Mouse (Mus musculus) megakaryocyte, adult 5-6 weeks (primary cell): ENCODE measurements around the gene Stx8. TPM values are rescaled to one million over a fixed set of nuclear protein-coding genes. Genes with fewer than 3 reads are reported as not detected.

ENCODE experiments used
- ATAC-seq: 2 replicates; pipeline ENCODE4 v1.8.0; 2016; ENCODE audit warnings: mild to moderate bottlenecking, inconsistent platforms; ENCODE audit not compliant: poor library complexity, severe bottlenecking
- total RNA-seq, 2 experiments: library from RNA; stranded (forward) in 1 of 2; stranded (reverse) in 1 of 2; fragments of 153-499, 151-499 nt in 1 of 2; fragments of 221-1000, 200-1000 nt in 1 of 2; gene quantifications; 2 replicates each; pipeline versions ENCODE4 v1.2.3 to v1.2.4; 2015 to 2017

Gene Stx8
- total RNA-seq, 2 experiments from 2014 or later = 23.3 to 58.9 TPM

- no peak for ATAC-seq
These were observed 67.4 kb downstream of the Stx8 start for GRCm38 (mm10) chr11:68033331-68033926.

GRCm38 (mm10) chr11:68034422-68034821 lies 68.4 kb downstream of the Stx8 start:
- ATAC-seq = no peak

- ATAC-seq = no peak
These were observed 69.4 kb downstream of the Stx8 start for GRCm38 (mm10) chr11:68035303-68035891.

GRCm38 (mm10) chr11:68036133-68036959 lies 70.4 kb downstream of the Stx8 start:
- no peak for ATAC-seq

- ATAC-seq = no peak
These were observed 71.1 kb downstream of the Stx8 start for GRCm38 (mm10) chr11:68037093-68037492.

- ATAC-seq = no peak
These were observed 72.1 kb downstream of the Stx8 start for GRCm38 (mm10) chr11:68038101-68038500.

GRCm38 (mm10) chr11:68044181-68044580 lies 78.2 kb downstream of the Stx8 start:
- ATAC-seq = no peak

GRCm38 (mm10) chr11:68046916-68047315 lies 80.9 kb downstream of the Stx8 start:
- no peak for ATAC-seq

GRCm38 (mm10) chr11:68049261-68050165 lies 83.5 kb downstream of the Stx8 start:
- ATAC-seq = no peak

- ATAC-seq = no peak
These were observed 84.7 kb downstream of the Stx8 start for GRCm38 (mm10) chr11:68050725-68051124.

GRCm38 (mm10) chr11:68051305-68051704 lies 85.3 kb downstream of the Stx8 start:
- ATAC-seq = no peak

- no peak for ATAC-seq
These were observed 92.6 kb downstream of the Stx8 start for GRCm38 (mm10) chr11:68058466-68059201.

- no peak for ATAC-seq
These were observed 94.7 kb downstream of the Stx8 start for GRCm38 (mm10) chr11:68060651-68061050.

- no peak for ATAC-seq
These were observed 96.1 kb downstream of the Stx8 start for GRCm38 (mm10) chr11:68062116-68062515.

GRCm38 (mm10) chr11:68067806-68068205 lies 101.8 kb downstream of the Stx8 start:
- ATAC-seq = no peak

GRCm38 (mm10) chr11:68070086-68070485 lies 104.1 kb downstream of the Stx8 start:
- ATAC-seq = no peak

- no peak for ATAC-seq
These were observed 105.8 kb downstream of the Stx8 start for GRCm38 (mm10) chr11:68071836-68072235.

GRCm38 (mm10) chr11:68072597-68073210 lies 106.7 kb downstream of the Stx8 start:
- no peak for ATAC-seq

GRCm38 (mm10) chr11:68074686-68075085 lies 108.7 kb downstream of the Stx8 start:
- no peak for ATAC-seq

- no peak for ATAC-seq
These were observed 109.3 kb downstream of the Stx8 start for GRCm38 (mm10) chr11:68075331-68075730.
